Mouse (Mus musculus): ENCODE results near the gene Nucb1. TPM values are rescaled to one million over a fixed set of nuclear protein-coding genes. Genes with fewer than 3 reads are reported as not detected.
A peak's percentile ranks its signal among the peaks of the same experiment; 100 is the strongest.
"Not testable (repeated sequence)": the region's sequence is repeated elsewhere in the genome, so short reads cannot be mapped to it uniquely, and the experiment has no call there.

Nucb1 gene
- polyA plus RNA-seq, 1 experiment from 2014 or later: 90.5 TPM

DNA sequence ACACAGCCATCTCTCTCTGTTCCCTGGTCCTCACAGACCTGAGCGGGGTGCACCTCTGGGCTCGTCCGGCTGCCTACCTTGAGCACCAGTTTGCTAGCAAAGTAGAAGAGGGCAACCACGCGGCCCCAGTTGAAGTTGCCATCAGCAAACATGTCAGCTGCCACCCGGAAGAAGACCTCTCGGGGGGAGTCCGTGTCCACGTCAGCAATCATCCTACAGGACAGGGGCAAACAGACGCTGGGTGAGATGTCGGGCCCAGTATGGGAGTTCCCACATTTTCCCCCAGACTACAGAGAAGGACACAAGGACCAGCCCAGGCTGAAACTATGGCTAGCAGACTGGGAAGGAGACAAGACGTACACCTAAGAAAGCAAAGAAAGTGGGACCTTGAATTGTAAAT, 45.1 kb downstream of the Nucb1 start:
- Histone ChIP-seq H3K36me3 (replicated peaks) (peaks cover 37% of the 10 kb centered on the region), H3K4me3 (replicated peaks) (peak overlapping the region; percentile 88), H3K4me2 (no peak overlapping the region), H3K9me3 (no peaks in the 10 kb centered on the region), H3K4me1 (peaks cover 32% of the 10 kb centered on the region), H3K27ac (no peak overlapping the region), H3K9ac (0 out of 2 replicates have a peak overlapping the region, but pooled peaks have one; percentile 88), H3K27me3 (no peaks in the 10 kb centered on the region)
- no peak for ATAC-seq (ENCODE audit: low FRiP score)
- WGBS: 97% methylated on average over 12 of the region's 12 CpGs

DNA sequence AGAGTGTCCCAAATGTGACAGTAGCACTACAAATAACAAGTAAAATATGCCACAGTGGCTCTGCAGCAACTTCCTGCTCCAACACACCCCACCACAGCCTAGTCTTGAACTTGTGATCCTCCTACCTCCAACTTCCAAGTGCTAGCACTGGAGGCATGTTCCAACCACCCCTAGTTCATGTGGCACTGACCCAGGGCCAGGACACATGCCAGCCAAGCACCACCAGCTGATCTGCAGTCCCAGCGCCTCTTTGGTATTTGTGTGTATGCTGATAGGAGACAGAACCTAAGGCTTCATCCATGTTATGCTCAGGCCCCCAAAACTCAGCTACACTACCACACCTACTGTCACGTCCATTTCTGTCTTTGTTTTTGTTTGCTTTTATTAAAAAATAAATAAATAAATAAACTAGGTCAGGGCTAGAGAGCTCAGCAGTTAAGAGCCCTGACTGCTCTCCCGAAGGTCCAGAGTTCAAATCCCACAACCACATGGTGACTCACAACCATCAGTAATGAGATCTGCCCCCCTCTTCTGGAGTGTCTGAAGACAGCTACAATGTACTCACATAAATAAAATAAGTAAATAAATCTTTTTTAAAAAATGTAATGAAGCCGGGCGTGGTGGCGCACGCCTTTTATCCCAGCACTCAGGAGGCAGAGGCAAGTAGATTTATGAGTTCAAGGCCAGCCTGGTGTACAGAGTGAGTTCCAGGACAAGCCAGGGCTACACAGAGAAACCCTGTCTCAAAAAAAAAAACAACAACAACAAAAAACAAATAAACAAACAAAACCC, 46.0 kb downstream of the Nucb1 start:
- Histone ChIP-seq H3K9ac (no peak overlapping the region), H3K4me2 (no peak overlapping the region), H3K4me1 (peaks cover 34% of the 10 kb centered on the region), H3K36me3 (replicated peaks) (peaks cover 37% of the 10 kb centered on the region), H3K4me3 (replicated peaks) (no peak overlapping the region), H3K27me3 (no peaks in the 10 kb centered on the region), H3K27ac (no peak overlapping the region), H3K9me3 (no peaks in the 10 kb centered on the region)
- WGBS: 95% methylated on average over 7 of the region's 7 CpGs
- ATAC-seq (ENCODE audit: low FRiP score): no peak

DNA sequence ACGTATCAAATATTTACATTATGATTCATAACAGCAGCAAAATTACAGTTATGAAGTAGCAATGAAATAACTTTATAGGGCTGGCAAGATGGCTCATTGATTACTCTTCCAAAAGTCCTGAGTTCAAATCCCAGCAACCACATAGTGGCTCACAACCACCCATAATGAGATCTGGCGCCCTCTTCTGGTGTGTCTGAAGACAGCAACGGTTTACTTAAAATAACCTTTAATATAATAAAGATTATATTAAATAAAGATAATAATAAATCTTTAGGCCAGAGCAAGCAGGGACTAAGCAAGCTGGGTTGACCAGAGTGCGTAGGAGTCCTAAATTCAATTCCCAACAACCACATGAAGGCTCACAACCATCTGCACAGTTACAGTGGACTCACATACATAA, 47.3 kb downstream of the Nucb1 start:
- not testable (repeated sequence) for H3K9ac ChIP-seq; H3K9me3 ChIP-seq; H3K4me3 ChIP-seq (replicated peaks); ATAC-seq (ENCODE audit: low FRiP score); H3K27me3 ChIP-seq; H3K27ac ChIP-seq; H3K4me2 ChIP-seq
- Histone ChIP-seq H3K4me1 (peaks cover 39% of the 10 kb centered on the region), H3K36me3 (replicated peaks) (peaks cover 42% of the 10 kb centered on the region)
- 79% methylated on average over 4 of the region's 4 CpGs for WGBS

DNA sequence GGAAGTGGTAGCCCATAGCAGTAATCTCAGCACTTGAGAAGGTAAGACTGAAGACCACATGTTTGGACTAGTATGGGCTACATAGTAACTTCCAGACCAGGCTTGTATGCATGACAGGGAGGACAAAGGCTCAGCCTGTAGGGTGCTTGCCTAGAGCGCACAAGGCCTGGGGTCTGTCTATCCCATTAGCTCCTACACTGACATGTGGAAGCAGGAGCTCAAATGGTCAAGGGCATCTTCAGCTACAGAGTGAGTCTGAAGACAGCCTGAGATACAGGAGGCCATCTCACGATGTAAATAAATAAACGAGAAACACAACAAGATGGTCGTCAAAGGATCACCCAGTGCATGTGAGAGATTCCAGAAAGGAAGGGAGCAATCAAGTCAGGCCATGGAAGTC, 47.9 kb downstream of the Nucb1 start:
- H3K9me3 ChIP-seq: no peaks in the 10 kb centered on the region
- peaks cover 43% of the 10 kb centered on the region for H3K4me1 ChIP-seq
- WGBS: 96% methylated on average over 4 of the region's 4 CpGs
- no peak overlapping the region for H3K4me2 ChIP-seq
- no peak for ATAC-seq (ENCODE audit: low FRiP score)
- no peak overlapping the region for H3K27ac ChIP-seq
- H3K36me3 ChIP-seq (replicated peaks): peaks cover 47% of the 10 kb centered on the region
- H3K4me3 ChIP-seq (replicated peaks): no peak overlapping the region
- no peaks in the 10 kb centered on the region for H3K27me3 ChIP-seq
- H3K9ac ChIP-seq: no peak overlapping the region

DNA sequence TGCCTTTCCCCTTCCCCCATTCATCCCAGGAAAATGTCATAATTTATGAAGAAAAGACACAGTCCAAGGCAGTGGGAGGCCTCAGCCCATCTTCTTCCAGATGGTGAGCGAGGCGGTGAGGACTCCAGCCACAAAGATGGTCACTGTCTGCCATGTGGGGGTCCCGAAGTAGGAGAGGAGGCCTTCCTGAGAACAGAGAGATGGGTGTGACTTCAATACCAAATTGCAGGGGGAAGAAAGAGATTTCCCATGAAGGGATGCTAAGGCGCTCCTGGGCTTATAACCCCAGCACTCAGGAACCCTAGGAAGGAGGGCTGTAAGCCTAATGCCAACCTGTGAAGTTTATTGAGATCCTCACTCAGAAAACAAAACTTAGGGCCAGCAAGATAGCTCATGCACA, 48.4 kb downstream of the Nucb1 start:
- Histone ChIP-seq H3K4me2 (no peak overlapping the region), H3K4me1 (peaks cover 45% of the 10 kb centered on the region), H3K36me3 (replicated peaks) (peaks cover 52% of the 10 kb centered on the region)

DNA sequence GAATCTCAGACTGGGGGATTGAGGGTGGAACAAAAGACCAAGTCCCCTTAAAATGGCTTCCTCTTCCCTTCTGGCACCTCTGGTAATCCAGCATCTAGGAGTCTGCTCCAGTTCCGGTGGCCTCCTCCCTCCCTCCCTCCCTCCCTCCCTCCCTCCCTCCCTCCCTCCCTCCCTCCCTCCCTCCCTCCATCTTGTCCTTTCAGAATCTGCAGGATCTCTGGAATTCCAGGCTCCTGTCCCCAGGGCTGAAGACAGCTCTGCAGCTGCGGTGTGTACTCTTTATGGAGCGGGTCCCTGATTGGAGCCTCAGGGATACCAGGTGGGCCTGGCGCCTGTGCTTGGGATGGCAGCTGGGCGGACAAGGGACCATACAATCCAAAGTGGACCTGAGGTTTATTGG, 48.9 kb downstream of the Nucb1 start:
- Histone ChIP-seq H3K36me3 (replicated peaks) (peaks cover 55% of the 10 kb centered on the region), H3K4me3 (replicated peaks) (no peak overlapping the region)
- WGBS: 79% methylated on average over 4 of the region's 5 CpGs

More for the DNA sequence above, 48.4 kb downstream of the Nucb1 start:
- Histone ChIP-seq H3K4me3 (replicated peaks) (no peak overlapping the region), H3K9ac (no peak overlapping the region), H3K9me3 (no peaks in the 10 kb centered on the region), H3K27me3 (no peaks in the 10 kb centered on the region), H3K27ac (peak overlapping the region; percentile 95; the same call in 1 of the 2 replicates)
- no peak for ATAC-seq (ENCODE audit: low FRiP score)
- WGBS: 94% methylated on average over 4 of the region's 4 CpGs

DNA sequence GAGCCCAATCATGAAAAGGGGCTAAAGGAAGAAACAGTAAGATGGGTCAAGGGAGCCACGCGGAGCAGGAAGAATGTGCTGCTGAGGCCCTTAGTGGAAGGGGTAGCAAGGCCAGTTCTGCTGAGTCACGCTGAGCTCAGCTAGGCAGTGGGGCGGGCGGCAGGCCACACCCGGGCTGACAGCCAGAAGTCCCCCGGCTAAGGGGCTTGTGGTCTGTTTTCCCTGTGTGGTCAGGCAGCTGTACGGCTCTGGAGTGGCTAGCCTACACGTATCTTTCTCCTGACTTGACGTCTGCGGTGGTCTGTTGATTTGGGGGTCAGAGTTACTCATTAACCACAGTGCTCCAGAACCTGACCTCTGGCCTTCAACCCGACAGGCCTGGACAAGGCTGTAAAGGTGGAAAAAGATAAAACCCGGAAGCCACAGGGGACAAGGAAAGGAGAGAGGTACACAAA, 49.3 kb downstream of the Nucb1 start:
- ATAC-seq (ENCODE audit: low FRiP score): no peak
- Histone ChIP-seq H3K4me2 (no peak overlapping the region; the same call in 1 of the 2 replicates), H3K4me3 (replicated peaks) (0 out of 2 replicates have a peak overlapping the region, but pooled peaks have one; percentile 4), H3K9me3 (no peaks in the 10 kb centered on the region), H3K4me1 (peaks cover 49% of the 10 kb centered on the region), H3K27me3 (no peaks in the 10 kb centered on the region), H3K27ac (peak overlapping the region; percentile 95), H3K36me3 (replicated peaks) (peaks cover 60% of the 10 kb centered on the region), H3K9ac (no peak overlapping the region)
- WGBS: 53% methylated on average over 13 of the region's 13 CpGs

More for the DNA sequence above, 48.9 kb downstream of the Nucb1 start:
- Histone ChIP-seq H3K27me3 (no peaks in the 10 kb centered on the region), H3K4me2 (no peak overlapping the region), H3K9ac (no peak overlapping the region), H3K4me1 (peaks cover 49% of the 10 kb centered on the region), H3K27ac (peak overlapping the region; percentile 95), H3K9me3 (no peaks in the 10 kb centered on the region)
- no peak for ATAC-seq (ENCODE audit: low FRiP score)

DNA sequence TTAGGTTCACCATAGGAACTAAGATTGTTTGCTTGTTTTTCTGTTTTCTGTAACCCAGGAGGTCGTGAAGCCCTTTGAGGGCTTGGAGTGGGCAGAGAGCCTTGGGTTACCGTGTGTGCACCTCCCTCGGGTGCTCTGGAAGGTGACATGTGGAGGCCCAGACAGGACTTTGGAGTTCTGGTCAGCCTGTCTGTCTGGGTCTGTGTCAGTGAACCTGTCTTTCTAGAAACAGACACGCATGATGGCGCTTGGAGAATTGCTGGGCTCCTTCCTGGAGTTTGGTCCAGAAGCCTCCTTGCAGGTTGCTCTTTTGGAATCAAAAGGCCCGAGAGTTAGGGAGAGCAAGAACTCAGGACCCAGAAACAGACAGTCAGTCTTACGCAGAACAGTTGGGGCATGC, 49.8 kb downstream of the Nucb1 start:
- H3K4me3 ChIP-seq (replicated peaks): peak overlapping the region; percentile 82
- peak overlapping the region; percentile 95 for H3K27ac ChIP-seq
- H3K36me3 ChIP-seq (replicated peaks): peaks cover 61% of the 10 kb centered on the region
- peak overlapping the region; percentile 36; the same call in 1 of the 2 replicates for H3K9ac ChIP-seq
- WGBS: 77% methylated on average over 7 of the region's 7 CpGs
- peak overlapping the region; percentile 53 for H3K4me2 ChIP-seq
- no peaks in the 10 kb centered on the region for H3K27me3 ChIP-seq
- 0 out of 2 replicates have a peak, but pooled peaks have one; percentile 1 for ATAC-seq (ENCODE audit: low FRiP score)
- peaks cover 44% of the 10 kb centered on the region for H3K4me1 ChIP-seq
- no peaks in the 10 kb centered on the region for H3K9me3 ChIP-seq

DNA sequence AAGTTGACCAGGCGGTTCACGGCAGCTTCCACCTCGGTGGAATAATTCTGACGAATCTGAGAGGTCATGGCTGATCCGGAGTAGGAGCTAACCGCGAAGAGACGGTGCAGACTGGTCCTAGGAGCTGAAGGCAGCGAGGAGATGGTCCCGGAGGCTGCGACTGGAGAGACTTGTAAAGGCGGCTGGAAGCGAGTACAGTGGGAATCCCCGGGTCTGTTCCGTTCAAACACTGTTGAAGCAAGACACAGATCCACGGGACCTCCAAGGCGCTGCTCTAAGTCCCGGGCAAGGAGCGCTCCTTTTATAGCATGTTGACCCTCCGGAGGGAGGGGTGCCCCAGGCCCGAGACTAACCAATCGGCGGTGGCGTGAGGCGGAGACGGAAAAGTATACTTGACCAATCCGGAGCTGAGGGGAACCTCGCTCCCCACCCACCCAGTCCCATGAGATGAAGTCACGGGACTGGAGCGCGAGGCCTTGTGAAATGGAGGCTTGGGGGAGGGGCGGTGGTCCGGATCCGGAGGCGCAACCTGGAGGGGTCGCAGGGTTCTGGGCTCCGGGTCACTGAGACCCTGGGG, 50.6 kb downstream of the Nucb1 start, which contains the start of gene Ftl1:
Ftl1 (minus strand) TSS at position 321 of the 577 bp plus-strand sequence.
- H3K27me3 ChIP-seq, H3K9me3 ChIP-seq: not testable (repeated sequence)
- H3K4me1 ChIP-seq: peaks cover 37% of the 10 kb centered on the region
- peak within 1 kb of the TSS; percentile 95 for H3K27ac ChIP-seq
- H3K4me2 ChIP-seq: peak within 1 kb of the TSS; percentile 65
- H3K9ac ChIP-seq: peak within 1 kb of the TSS; percentile 87
- WGBS: 0% methylated on average over 34 of the region's 37 CpGs
- ATAC-seq (ENCODE audit: low FRiP score): peak; percentile 97
- peak within 1 kb of the TSS; percentile 82 for H3K4me3 ChIP-seq (replicated peaks)
- H3K36me3 ChIP-seq (replicated peaks): peaks cover 62% of the 10 kb centered on the region

DNA sequence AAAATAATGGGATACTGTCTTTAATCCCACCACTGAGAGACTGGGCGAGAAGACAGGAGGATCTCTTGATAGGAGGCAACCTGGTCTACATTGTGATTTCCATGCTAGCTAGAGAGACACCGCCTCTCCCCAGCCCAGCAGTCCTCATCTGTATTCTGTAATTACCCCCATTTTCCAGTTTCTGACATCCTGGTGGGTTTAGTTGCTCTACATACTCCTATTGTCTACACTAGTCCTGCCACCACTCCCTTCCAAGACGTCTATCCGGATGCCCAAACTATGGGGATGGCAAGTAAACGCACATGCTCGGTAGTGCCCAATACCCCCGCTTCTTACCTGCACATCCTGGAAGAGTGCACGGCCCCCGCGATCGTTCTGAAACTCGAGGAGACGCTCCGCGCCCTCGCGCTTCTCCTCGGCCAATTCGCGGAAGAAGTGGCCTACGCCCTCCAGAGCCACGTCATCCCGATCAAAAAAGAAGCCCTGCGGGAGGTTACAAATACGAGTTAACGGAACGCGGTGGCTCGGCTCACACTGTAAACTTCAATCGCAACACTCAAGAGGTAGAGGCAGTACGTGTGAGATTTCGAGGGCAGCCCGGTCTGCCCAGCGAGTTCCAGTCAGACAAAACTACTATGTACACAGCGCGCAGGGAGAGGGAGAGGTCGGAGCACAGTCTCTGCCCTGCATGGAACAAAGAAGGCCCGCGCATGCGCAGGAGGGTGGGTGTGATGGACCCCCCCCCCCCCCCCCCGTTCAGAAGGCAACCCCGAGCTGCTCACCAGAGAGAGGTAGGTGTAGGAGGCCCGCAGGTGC, 51.2 kb downstream of the Nucb1 start:
- ATAC-seq (ENCODE audit: low FRiP score): peak; percentile 77
- under 1% methylated on average over 43 of the region's 43 CpGs for WGBS
- H3K27ac ChIP-seq: peak overlapping the region; percentile 95
- peak overlapping the region; percentile 87 for H3K9ac ChIP-seq
- H3K36me3 ChIP-seq (replicated peaks): peaks cover 64% of the 10 kb centered on the region
- peak overlapping the region; percentile 65 for H3K4me2 ChIP-seq
- no peaks in the 10 kb centered on the region for H3K27me3 ChIP-seq
- no peaks in the 10 kb centered on the region for H3K9me3 ChIP-seq
- peaks cover 37% of the 10 kb centered on the region for H3K4me1 ChIP-seq
- H3K4me3 ChIP-seq (replicated peaks): peak overlapping the region; percentile 82

DNA sequence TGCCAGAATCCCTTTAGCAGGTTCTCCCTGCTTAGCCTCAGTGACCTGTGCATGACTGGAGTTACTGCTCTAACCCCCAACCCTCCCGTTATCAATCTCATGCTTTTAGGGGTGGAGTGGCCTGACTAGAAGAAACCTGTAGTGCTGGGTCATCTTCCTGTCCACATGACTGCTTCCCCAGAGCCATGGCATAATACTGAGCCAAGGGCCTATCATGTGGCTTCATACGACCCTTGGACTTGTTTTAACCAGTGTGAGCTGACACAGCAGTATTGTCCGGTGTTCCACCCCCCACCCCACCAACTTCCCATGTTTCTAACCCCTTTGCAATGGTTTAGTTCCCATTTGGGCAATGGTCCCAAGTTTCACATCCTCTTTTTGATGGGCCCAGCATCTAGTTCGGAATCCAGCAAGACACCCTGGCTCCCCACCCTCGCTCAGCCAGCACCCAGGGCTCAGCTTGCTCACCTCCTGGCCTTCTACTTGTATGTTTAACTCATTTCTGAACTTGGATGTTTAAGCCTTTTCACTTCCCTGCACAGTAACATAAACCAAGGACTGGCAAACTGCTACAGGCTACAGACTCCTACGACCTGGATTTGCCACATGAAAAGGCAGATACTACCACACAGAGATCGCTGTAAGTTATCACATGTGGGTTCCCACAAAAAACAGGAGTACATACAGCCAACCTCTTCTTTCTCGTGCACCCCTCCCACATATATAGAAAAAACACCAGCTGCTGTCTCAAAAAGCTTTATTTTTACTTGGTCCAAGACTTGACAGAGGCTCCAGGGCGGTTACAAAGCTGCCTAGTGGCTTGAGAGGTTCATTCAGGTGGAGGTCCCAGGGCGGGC, 52.8 kb downstream of the Nucb1 start:
- Histone ChIP-seq H3K36me3 (replicated peaks) (peaks cover 49% of the 10 kb centered on the region), H3K27me3 (no peaks in the 10 kb centered on the region), H3K4me1 (peaks cover 37% of the 10 kb centered on the region), H3K4me3 (replicated peaks) (peak overlapping the region; percentile 82), H3K9me3 (no peaks in the 10 kb centered on the region), H3K4me2 (peak overlapping the region; percentile 65), H3K27ac (peak overlapping the region; percentile 65), H3K9ac (peak overlapping the region; percentile 87)
- no peak for ATAC-seq (ENCODE audit: low FRiP score)
- 76% methylated on average over 10 of the region's 10 CpGs for WGBS

All from forebrain, embryonic 12.5 days (tissue).